Mouse (Mus musculus): ENCODE measurements around the gene Raver2.

GRCm38 (mm10) chr4:101146891-101147655 lies 78.3 kb downstream of the Raver2 start:
- no peak for TF ChIP-seq POLR2A (IDR thresholded peaks at IDR 0.05; ENCODE audit: extremely low read depth, insufficient read depth, low read length)
- TF ChIP-seq CTCF (IDR thresholded peaks at IDR 0.05; ENCODE audit: extremely low read depth, insufficient read depth, low read length) = no peak
